Comparison of ENCODE assay signal across 28 mouse cellular contexts in genomic region chr10:11309866-11310265, GRCm38 (mm10).
"Had no signal": no experiment of that assay in that cellular context is flagged by ENCODE, and none has a peak within 500 bp of the region (broad histone marks: within the 10 kb centered on the region; RNA-seq: fewer than 3 reads in every experiment).

No protein-coding gene starts in this region.

- H3K9ac ChIP-seq: heart, embryonic 13.5 days; heart, embryonic 15.5 days; hindbrain, embryonic 12.5 days; hindbrain, embryonic 15.5 days; kidney, embryonic 15.5 days; limb, embryonic 12.5 days; liver, embryonic 13.5 days had no signal

- H3K4me2 ChIP-seq: heart, embryonic 11.5 days; heart, embryonic 13.5 days; heart, embryonic 15.5 days; hindbrain, embryonic 12.5 days; hindbrain, embryonic 15.5 days; kidney, embryonic 15.5 days; limb, embryonic 12.5 days; liver, embryonic 11.5 days; liver, embryonic 13.5 days had no signal

- H3K4me3 ChIP-seq: gastrocnemius, adult 2 months; heart, adult 2 months; heart, embryonic 13.5 days; heart, embryonic 15.5 days; hindbrain, embryonic 10.5 days; hindbrain, embryonic 12.5 days; hindbrain, embryonic 15.5 days; kidney, embryonic 15.5 days; limb, embryonic 10.5 days; limb, embryonic 12.5 days; liver, embryonic 13.5 days had no signal

- H3K4me1 ChIP-seq: hindbrain, embryonic 10.5 days; hindbrain, embryonic 12.5 days; hindbrain, embryonic 15.5 days had no signal

- DNase-seq: gastrocnemius, adult 2 months; gastrocnemius, postnatal 10 days; gastrocnemius, postnatal 25 days; heart, adult 2 months; heart, postnatal 14 days; heart, postnatal 4 days; kidney, adult 11 months; kidney, adult 2 months; kidney, adult 9 months; kidney, postnatal 14 days; kidney, postnatal 36 days; layer of hippocampus, adult 9-11 months; layer of hippocampus, postnatal 36 days; liver; liver, embryonic 13.5 days had no signal

- ATAC-seq: hindbrain, postnatal 0 days; intestine, embryonic 16.5 days had no signal

- H3K27me3 ChIP-seq: heart, embryonic 13.5 days; heart, embryonic 15.5 days; hindbrain, embryonic 12.5 days; hindbrain, embryonic 15.5 days; kidney, embryonic 15.5 days; limb, embryonic 12.5 days; liver, embryonic 13.5 days had no signal

- H3K27ac ChIP-seq: gastrocnemius, adult 2 months; heart, adult 2 months; heart, embryonic 13.5 days; heart, embryonic 15.5 days; hindbrain, embryonic 10.5 days; hindbrain, embryonic 12.5 days; hindbrain, embryonic 15.5 days; hindbrain, postnatal 0 days; kidney, embryonic 15.5 days; kidney, postnatal 0 days; limb, embryonic 10.5 days; limb, embryonic 12.5 days; liver, embryonic 13.5 days had no signal

- H3K36me3 ChIP-seq: heart, embryonic 15.5 days; hindbrain, embryonic 12.5 days; hindbrain, embryonic 15.5 days; kidney, embryonic 15.5 days; limb, embryonic 10.5 days; limb, embryonic 12.5 days had no signal

- H3K9me3 ChIP-seq: heart, embryonic 13.5 days; heart, embryonic 15.5 days; hindbrain, embryonic 10.5 days; hindbrain, embryonic 12.5 days; hindbrain, embryonic 15.5 days; kidney, embryonic 15.5 days; limb, embryonic 10.5 days; limb, embryonic 12.5 days; liver, embryonic 13.5 days had no signal
